Mouse (Mus musculus): Measurements from ENCODE around the gene Olfr361.

DNA sequence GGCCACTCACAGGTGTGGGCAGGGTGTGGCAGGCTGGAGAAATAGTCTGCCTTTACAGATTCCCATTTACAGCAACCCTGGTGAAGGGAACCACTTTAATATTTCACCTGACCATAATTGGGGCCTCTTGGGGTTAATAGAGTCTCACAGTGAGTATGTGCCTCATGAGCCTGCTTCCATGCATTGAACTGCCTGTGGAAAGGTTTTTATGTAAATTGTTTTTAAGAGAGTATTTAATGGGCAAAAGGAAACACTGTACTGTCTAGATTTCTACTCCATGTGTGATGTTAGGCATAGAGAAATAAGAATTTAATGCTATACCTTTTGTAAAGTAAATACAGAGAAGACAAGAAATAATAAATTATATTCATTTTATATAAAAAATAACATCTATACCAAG, 23.6 kb downstream of the Olfr361 start, which contains the start of gene Olfr360:
- TF ChIP-seq CTCF (IDR thresholded peaks at IDR 0.05; ENCODE audit: extremely low read depth, insufficient read length, insufficient replicate concordance, low read depth, low read length) (no peak), POLR2A (IDR thresholded peaks at IDR 0.05; ENCODE audit: low read depth, low read length) (no peak)

All from small intestine, adult 2 months (tissue).